Mouse (Mus musculus): Measurements from ENCODE around the gene Mboat2. TPM values are rescaled to one million over a fixed set of nuclear protein-coding genes. Genes with fewer than 3 reads are reported as not detected.
A peak's percentile ranks its signal among the peaks of the same experiment; 100 is the strongest.

The Mboat2 gene
- polyA plus RNA-seq, 1 experiment from 2014 or later, result 32.1 TPM

GRCm38 (mm10) chr12:24822831-24823230, 7.8 kb upstream of the Mboat2 start:
- Histone ChIP-seq H3K4me2 (replicated peaks; ENCODE audit: low read depth, low read length) (no peak overlapping the region), H3K4me1 (ENCODE audit: insufficient read depth, low read depth, low read length) (no peaks in the 10 kb centered on the region), H3K4me3 (ENCODE audit: low read depth, low read length) (no peak overlapping the region), H3K9ac (replicated peaks; ENCODE audit: low read depth) (no peak overlapping the region), H3K36me3 (ENCODE audit: insufficient read depth, low read length) (no peaks in the 10 kb centered on the region), H3K27me3 (replicated peaks; ENCODE audit: insufficient read depth, low read length) (no peaks in the 10 kb centered on the region), H3K9me3 (ENCODE audit: low read length) (no peaks in the 10 kb centered on the region), H3K27ac (ENCODE audit: low read length) (no peak overlapping the region)
- no peak for TF ChIP-seq EP300 (IDR thresholded peaks at IDR 0.05)
- TF ChIP-seq CTCF (IDR thresholded peaks at IDR 0.05), result no peak
- ATAC-seq (no peak), DNase-seq (ENCODE audit: low spot score) (no peak)
- 70% methylated on average over 2 of the region's 2 CpGs for WGBS

DNA sequence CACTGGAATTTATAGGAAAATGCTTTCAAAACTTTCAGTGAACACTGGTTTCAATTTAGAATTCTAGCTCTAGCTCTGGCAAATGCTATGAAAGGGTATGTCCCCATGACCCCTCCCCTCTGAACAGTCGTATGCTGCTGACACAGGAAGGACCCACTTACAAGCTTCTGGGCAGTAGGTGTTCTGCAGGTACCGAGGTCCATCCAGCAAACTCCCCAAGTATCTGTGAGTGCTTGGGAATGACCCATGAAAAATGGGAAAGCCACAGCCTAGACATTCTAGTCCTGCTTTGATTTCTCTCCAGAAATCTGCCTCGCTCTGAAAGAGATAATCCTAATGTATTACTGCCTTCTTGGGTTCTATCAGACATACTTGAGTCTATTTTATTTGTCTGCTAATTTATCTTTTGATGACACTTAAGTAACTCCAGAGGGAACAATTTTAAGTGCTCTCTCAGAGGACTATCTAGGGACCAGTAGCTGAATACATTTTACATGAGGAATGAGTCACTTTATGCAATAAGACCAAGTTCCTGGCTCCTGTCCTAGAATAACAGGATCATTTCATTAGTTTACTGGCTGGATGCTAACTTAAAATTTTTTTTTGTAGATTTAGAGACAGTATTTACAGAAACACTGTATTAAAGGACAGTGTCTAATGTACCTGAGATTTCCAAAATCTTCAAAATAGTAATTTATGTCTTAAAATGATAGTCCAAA, 6.9 kb upstream of the Mboat2 start:
- no peak overlapping the region for H3K9ac ChIP-seq (replicated peaks; ENCODE audit: low read depth)
- no peaks in the 10 kb centered on the region for H3K4me1 ChIP-seq (ENCODE audit: insufficient read depth, low read depth, low read length)
- WGBS, result 35% methylated on average over 3 of the region's 3 CpGs
- H3K36me3 ChIP-seq (ENCODE audit: insufficient read depth, low read length), result no peaks in the 10 kb centered on the region
- TF ChIP-seq EP300 (IDR thresholded peaks at IDR 0.05), result no peak
- no peak for TF ChIP-seq CTCF (IDR thresholded peaks at IDR 0.05)
- peak; percentile 70 for DNase-seq (ENCODE audit: low spot score)
- no peak overlapping the region for H3K27ac ChIP-seq (ENCODE audit: low read length)
- no peaks in the 10 kb centered on the region for H3K27me3 ChIP-seq (replicated peaks; ENCODE audit: insufficient read depth, low read length)
- no peak overlapping the region for H3K4me3 ChIP-seq (ENCODE audit: low read depth, low read length)
- no peak overlapping the region for H3K4me2 ChIP-seq (replicated peaks; ENCODE audit: low read depth, low read length)
- H3K9me3 ChIP-seq (ENCODE audit: low read length), result no peaks in the 10 kb centered on the region
- no peak; the same call in 1 of the 2 replicates for ATAC-seq

GRCm38 (mm10) chr12:24830086-24830485, 593 bp upstream of the Mboat2 start:
- H3K9ac ChIP-seq (replicated peaks; ENCODE audit: low read depth), result no peak overlapping the region
- no peaks in the 10 kb centered on the region for H3K36me3 ChIP-seq (ENCODE audit: insufficient read depth, low read length)
- no peaks in the 10 kb centered on the region for H3K27me3 ChIP-seq (replicated peaks; ENCODE audit: insufficient read depth, low read length)
- 66% methylated on average over 1 of the region's 1 CpGs for WGBS
- H3K4me2 ChIP-seq (replicated peaks; ENCODE audit: low read depth, low read length), result no peak overlapping the region; the same call in 1 of the 2 replicates
- no peak overlapping the region for H3K27ac ChIP-seq (ENCODE audit: low read length)
- no peaks in the 10 kb centered on the region for H3K4me1 ChIP-seq (ENCODE audit: insufficient read depth, low read depth, low read length)
- TF ChIP-seq EP300 (IDR thresholded peaks at IDR 0.05) (no peak), CTCF (IDR thresholded peaks at IDR 0.05) (no peak)
- ATAC-seq (no peak), DNase-seq (ENCODE audit: low spot score) (peak; percentile 52)
- no peak overlapping the region for H3K4me3 ChIP-seq (ENCODE audit: low read depth, low read length)
- H3K9me3 ChIP-seq (ENCODE audit: low read length), result no peaks in the 10 kb centered on the region

DNA sequence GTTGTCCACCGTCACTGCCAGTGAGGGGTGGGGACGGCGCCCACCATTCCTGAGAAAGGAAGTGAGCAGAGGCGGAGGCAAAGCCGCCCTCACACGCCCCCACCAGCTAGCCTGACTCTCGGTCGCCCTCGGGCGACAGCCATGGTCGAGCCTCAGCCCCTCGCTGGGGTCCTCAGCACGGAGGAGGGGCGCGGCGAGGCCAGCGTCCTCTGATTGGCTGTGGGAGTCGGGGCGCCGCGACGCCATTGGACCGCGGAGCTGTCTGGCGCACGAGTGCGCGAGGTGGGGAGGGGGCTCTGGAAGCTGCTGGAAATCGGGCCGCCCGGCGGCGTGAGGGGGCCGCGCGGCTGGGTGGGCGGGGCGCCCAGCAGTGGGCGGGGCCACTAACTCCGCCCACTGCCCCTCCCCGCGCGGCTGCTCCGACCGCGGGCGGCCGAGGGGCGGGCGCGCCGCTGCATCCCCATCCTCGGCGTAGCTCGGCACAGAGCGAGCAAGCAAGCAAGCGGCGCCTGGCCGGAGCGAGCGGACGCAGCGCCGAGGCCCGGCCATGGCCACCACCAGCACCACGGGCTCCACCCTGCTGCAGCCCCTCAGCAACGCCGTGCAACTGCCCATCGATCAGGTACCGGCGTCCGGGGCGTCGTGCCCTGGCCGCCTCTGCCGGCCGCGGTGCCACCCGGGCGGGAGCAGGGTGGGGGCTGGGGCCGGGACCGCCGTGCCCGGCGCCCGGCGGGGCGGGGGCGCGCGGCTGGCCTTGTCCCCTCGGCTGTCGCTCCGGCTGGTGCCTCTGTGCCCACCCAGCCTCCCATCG, 679 bp downstream of the Mboat2 start:
- peak overlapping the region; percentile 84 for H3K4me3 ChIP-seq (ENCODE audit: low read depth, low read length)
- 3% methylated on average over 46 of the region's 95 CpGs for WGBS
- no peaks in the 10 kb centered on the region for H3K9me3 ChIP-seq (ENCODE audit: low read length)
- peak overlapping the region; percentile 65 for H3K9ac ChIP-seq (replicated peaks; ENCODE audit: low read depth)
- peak; percentile 94 for DNase-seq (ENCODE audit: low spot score)
- peak overlapping the region; percentile 79 for H3K27ac ChIP-seq (ENCODE audit: low read length)
- peaks cover 2% of the 10 kb centered on the region; the same call in 1 of the 2 replicates for H3K4me1 ChIP-seq (ENCODE audit: insufficient read depth, low read depth, low read length)
- peak; percentile 96 for ATAC-seq
- peak overlapping the region; percentile 94 for H3K4me2 ChIP-seq (replicated peaks; ENCODE audit: low read depth, low read length)
- no peaks in the 10 kb centered on the region for H3K36me3 ChIP-seq (ENCODE audit: insufficient read depth, low read length)
- H3K27me3 ChIP-seq (replicated peaks; ENCODE audit: insufficient read depth, low read length), result no peaks in the 10 kb centered on the region
- TF ChIP-seq EP300 (IDR thresholded peaks at IDR 0.05) (no peak), CTCF (IDR thresholded peaks at IDR 0.05) (peak; percentile 64)

GRCm38 (mm10) chr12:24831964-24832427, 1.3 kb downstream of the Mboat2 start:
- TF ChIP-seq CTCF (IDR thresholded peaks at IDR 0.05) (no peak), EP300 (IDR thresholded peaks at IDR 0.05) (no peak)
- WGBS, result under 1% methylated on average over 27 of the region's 32 CpGs
- no peak for ATAC-seq
- peak overlapping the region; percentile 94 for H3K4me2 ChIP-seq (replicated peaks; ENCODE audit: low read depth, low read length)
- no peaks in the 10 kb centered on the region for H3K9me3 ChIP-seq (ENCODE audit: low read length)
- H3K27me3 ChIP-seq (replicated peaks; ENCODE audit: insufficient read depth, low read length), result no peaks in the 10 kb centered on the region
- peak overlapping the region; percentile 79 for H3K27ac ChIP-seq (ENCODE audit: low read length)
- peaks cover 7% of the 10 kb centered on the region; the same call in 1 of the 2 replicates for H3K4me1 ChIP-seq (ENCODE audit: insufficient read depth, low read depth, low read length)
- DNase-seq (ENCODE audit: low spot score), result no peak
- H3K36me3 ChIP-seq (ENCODE audit: insufficient read depth, low read length), result no peaks in the 10 kb centered on the region
- H3K9ac ChIP-seq (replicated peaks; ENCODE audit: low read depth), result peak overlapping the region; percentile 60
- H3K4me3 ChIP-seq (ENCODE audit: low read depth, low read length), result peak overlapping the region; percentile 84

DNA sequence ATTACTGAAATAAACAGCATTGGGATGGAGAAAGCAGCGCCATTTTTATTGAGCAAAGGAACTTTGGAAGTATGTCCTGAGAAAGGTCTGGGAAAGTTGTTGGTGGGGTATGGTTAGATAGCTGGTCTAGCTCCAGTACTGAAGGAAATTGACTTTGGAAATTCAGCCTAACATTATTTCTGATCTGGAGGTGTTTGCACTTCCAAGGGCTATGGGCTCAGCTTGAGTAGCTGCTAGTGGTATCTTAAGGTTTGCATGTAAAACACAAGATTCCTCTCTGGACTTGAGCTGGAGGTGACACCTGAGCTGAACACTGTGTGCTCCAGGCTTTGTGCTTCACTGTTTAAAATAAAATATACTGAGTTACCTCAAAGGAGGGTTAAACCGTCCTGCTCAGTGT, 1.8 kb downstream of the Mboat2 start:
- no peak for DNase-seq (ENCODE audit: low spot score)
- TF ChIP-seq CTCF (IDR thresholded peaks at IDR 0.05), result no peak
- TF ChIP-seq EP300 (IDR thresholded peaks at IDR 0.05), result no peak
- WGBS, result 20% methylated on average over 2 of the region's 2 CpGs

More for the DNA sequence above, 1.8 kb downstream of the Mboat2 start:
- Histone ChIP-seq H3K4me1 (ENCODE audit: insufficient read depth, low read depth, low read length) (peaks cover 8% of the 10 kb centered on the region; the same call in 1 of the 2 replicates), H3K4me2 (replicated peaks; ENCODE audit: low read depth, low read length) (peak overlapping the region; percentile 94), H3K27ac (ENCODE audit: low read length) (no peak overlapping the region), H3K4me3 (ENCODE audit: low read depth, low read length) (peak overlapping the region; percentile 84), H3K9me3 (ENCODE audit: low read length) (no peaks in the 10 kb centered on the region), H3K27me3 (replicated peaks; ENCODE audit: insufficient read depth, low read length) (no peaks in the 10 kb centered on the region), H3K36me3 (ENCODE audit: insufficient read depth, low read length) (no peaks in the 10 kb centered on the region), H3K9ac (replicated peaks; ENCODE audit: low read depth) (peak overlapping the region; percentile 60; the same call in 1 of the 2 replicates)
- ATAC-seq, result no peak

All from lung, postnatal 0 days (tissue).